Mouse (Mus musculus): ENCODE results near the gene Dach1. TPM values are rescaled to one million over a fixed set of nuclear protein-coding genes. Genes with fewer than 3 reads are reported as not detected.

Gene Dach1
- total RNA-seq, 2 experiments from 2014 or later: 4.2 to 7.2 TPM

DNA sequence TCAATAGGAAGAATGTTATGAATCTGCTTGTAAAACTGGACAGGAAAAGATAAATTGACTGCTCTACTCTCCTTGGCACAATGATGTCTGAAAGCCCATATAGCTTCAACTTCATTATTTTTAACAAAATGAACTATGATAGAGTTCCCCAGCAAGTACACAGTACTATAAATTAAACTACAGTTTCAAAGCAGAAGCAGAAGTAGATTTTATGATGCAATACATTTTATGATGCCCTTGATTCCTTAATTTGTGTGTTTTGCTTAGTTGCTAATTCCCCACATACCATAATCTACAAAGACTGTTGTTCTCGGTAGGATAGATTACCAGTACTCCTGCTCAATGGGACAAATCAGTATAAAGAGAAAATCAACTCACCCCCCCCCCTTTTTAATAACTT lies 52.9 kb downstream of the Dach1 start:
- no peak for DNase-seq (ENCODE audit: low spot score in 2 of 2)
- intact Hi-C loops (cut with DNase I): no loop called here

DNA sequence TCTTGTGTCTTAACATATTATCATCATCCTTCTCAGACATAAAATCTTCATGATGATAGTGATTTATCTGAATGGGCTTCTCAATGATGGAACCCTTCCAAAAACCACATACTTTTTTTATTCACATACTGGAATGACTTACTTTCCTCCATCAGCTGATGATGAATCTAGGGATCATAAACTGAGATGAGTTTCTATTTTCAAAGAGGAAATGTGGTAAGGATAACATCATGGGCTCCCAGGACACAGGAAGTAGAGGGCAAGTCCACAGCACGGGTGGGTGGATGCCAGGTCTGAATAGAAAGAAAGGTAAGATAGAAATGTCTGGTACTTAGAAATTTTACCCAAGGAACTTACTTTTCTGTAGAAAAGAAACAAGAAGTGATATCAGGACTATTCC lies 56.5 kb downstream of the Dach1 start:
- intact Hi-C loops (cut with DNase I): no loop called here
- DNase-seq (ENCODE audit: low spot score in 2 of 2): no peak

DNA sequence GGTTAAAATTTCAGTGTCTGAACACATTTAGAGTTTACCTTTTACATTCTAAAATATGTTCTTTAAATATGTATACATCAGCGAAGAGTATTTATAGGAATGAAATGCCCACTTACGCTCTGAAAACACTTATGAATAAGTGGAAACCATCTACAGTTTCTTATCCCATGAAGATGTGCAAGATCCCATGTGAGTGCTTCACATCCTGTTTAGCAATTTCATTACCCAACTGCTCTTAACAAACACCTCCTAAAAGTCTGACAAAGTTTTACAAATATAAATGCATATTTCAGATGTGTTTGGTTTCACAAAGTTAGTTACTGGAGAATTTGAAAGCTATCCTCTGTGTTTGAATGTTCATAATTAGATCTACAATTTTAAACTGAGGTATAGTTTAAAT lies 59.6 kb downstream of the Dach1 start:
- intact Hi-C loops (cut with DNase I): no loop called here
- no peak for DNase-seq (ENCODE audit: low spot score in 2 of 2)

DNA sequence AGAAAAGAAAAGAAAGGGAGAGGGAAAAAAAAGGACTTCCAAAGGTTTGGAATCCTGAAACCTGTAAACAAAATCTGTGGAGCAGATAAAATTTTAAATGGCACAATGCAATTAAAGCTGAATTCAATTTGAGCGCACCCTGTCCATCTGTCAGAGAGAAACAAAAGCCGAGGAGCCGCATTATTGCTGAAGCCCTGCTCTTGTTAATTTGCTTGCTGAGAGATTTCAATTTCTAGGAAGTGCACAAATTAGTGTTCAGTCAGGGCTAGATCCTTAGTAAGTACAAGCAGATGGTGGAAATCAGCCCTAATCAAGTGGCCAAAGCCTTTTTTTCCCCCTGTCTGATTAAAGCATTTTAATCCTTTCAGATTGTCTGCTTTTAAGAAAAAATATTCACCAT lies 60.8 kb downstream of the Dach1 start:
- intact Hi-C loops (cut with DNase I): no loop called here
- DNase-seq (ENCODE audit: low spot score in 2 of 2): no peak

DNA sequence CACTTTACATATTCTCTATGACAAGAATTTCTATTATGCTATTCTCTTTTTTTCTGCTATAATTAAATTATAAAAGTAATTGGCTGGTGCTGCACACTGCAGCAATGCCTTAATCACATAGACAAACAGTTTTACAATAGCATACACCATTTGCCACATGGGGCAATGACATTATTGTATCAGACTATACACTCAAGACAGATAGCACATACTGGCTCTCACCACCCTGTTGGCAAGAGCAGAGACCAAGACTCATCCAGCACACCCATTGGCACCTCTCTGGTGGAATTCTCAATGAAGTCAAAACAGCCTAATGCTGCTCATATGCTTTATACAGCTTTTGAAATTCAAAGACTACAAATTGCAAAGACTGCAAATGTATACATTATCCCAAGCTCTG lies 63.4 kb downstream of the Dach1 start:
- DNase-seq (ENCODE audit: low spot score in 2 of 2): no peak
- intact Hi-C loops (cut with DNase I): no loop called here

DNA sequence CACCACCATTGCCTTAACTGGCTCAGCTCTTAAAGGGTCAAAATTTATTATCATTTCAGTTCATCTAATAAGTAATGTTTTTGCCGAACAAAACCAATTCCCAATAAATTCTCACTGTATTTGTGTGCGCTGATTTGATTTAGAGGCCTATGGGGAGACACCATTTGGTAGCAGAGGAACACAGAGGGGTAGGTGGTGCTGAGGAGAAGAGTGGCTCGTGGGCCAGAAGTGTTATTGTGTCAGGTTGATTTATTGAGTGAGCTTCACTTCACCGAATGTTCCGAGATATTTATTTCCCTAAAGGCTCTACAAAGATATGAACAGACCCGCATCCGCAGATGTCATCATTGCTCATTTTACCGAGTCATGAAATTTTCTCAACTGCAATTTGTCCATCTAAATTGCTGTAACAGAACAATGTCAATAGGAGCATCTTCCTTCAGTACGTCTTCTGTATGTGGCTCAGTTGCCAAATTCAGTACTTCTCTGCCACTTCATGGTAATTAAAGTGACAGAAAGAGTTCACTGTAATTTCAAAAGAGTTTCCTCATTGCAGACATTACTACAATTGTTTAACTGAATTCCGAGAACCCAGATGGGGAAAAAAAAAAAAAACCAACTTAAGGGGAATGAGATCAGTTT lies 65.1 kb downstream of the Dach1 start:
- DNase-seq (ENCODE audit: low spot score in 2 of 2): no peak
- intact Hi-C loops (cut with DNase I): no loop called here

DNA sequence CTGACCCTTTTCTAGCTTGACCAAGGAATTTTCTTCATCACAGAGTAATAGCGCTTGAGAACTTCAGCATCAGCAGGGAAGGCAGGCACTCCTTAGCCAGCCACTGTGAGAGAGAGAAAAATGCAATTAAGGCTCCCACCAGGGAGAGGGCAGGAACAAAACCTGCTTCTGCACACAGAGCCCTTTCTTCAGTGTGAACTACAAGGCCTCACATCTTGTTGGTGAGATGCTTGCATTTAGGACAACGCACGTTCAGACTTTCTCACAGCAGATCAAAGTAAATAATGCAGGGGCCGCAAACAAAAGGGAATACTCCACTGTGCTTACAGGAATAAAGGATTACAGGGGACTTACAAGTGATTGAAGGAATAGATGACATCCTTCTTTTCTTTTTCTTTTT lies 74.3 kb downstream of the Dach1 start:
- DNase-seq (ENCODE audit: low spot score in 2 of 2): no peak
- intact Hi-C loops (cut with DNase I): no loop called here

DNA sequence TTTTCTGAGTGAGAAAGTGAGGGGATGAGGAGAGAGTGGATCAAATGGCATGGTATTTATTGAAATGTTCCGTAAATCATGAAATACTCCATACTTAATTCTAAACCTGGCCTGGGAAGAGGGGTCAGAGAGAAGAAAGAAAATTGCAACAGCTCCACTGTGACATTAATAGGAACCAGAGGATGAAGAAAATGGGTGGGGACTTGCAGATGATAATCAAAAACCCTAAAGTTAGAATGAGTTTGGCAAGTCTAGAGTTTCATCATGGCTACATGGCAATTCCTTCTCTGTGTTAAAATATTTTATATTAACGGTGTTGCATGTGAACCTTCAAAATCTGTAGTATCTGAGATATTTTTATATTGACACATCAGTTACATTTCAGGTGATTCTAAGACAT lies 80.3 kb downstream of the Dach1 start:
- DNase-seq (ENCODE audit: low spot score in 2 of 2): no peak
- intact Hi-C loops (cut with DNase I): no loop called here

DNA sequence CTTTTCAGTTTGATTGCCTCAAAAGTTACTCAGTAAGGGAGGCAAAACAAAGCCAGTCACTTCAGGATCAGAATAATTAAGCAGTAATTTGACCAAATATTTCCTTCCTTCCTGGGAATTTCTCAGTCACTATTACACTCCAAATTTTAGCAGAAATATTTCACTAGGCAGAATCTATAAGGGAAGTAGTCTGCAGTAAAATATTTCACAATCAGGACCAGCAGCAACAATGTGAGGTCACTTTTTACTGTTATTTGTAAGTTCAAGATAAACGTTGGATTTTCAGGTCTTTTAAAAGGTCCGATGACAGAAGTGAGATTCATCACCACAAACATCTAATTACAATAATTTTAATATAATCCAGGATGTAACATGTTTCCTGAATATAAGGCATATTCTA lies 82.2 kb downstream of the Dach1 start:
- intact Hi-C loops (cut with DNase I): no loop called here
- no peak for DNase-seq (ENCODE audit: low spot score in 2 of 2)

DNA sequence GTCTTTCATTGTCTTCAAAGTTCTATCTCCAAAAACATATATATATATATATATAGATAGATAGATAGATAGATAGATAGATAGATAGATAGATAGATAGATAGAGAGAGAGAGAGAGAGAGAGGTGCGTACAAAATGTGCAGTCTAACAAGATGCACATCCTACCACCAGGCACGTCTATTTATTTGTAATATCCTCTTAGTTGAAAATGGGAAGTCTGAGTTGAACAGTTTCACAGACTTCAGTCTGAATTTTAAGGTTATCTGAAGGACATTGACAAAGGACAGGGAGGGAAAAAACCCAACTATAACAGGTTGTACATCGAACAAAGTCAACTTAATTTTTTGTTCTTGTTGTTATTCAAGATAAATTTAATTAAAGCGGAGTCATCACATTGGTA lies 82.8 kb downstream of the Dach1 start:
- DNase-seq (ENCODE audit: low spot score in 2 of 2): no peak
- intact Hi-C loops (cut with DNase I): no loop called here

DNA sequence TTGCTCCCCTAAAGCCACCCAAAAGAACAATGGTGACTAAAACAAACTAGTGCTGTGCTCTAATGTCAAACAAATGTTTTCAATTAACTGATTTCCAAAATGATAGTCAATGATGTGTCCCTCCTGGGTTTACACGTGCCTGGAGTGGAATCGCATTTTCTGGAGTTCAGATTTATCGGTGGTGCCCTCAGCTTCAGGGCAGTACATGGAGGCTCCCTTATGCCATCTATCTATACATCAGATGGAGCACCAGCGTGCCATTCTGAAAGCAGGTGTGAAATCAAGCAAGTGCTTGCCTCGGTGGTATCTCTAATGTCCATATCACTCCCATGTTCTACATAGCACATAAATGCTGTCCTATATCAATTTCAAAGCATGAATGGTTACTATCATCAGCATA lies 84.4 kb downstream of the Dach1 start:
- intact Hi-C loops (cut with DNase I): no loop called here
- no peak for DNase-seq (ENCODE audit: low spot score in 2 of 2)

DNA sequence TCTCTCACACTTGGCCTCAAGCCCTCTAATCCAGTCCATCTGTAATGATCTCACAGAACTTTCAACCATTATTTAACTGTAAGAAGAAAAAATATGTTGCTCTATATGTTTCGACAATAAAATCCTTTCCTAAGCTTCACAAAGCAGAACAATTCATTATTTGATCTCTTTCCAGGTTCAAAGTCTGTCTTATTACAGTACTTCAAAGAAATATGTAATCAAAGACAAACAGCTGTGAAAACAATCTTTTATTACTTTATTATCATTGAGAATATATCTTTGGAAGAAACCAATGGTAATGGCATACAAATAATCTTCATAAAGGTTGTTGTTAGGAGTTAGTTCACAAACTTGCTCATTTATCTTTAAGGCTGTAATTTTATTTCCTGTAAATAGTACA lies 84.8 kb downstream of the Dach1 start:
- intact Hi-C loops (cut with DNase I): no loop called here
- DNase-seq (ENCODE audit: low spot score in 2 of 2): no peak

DNA sequence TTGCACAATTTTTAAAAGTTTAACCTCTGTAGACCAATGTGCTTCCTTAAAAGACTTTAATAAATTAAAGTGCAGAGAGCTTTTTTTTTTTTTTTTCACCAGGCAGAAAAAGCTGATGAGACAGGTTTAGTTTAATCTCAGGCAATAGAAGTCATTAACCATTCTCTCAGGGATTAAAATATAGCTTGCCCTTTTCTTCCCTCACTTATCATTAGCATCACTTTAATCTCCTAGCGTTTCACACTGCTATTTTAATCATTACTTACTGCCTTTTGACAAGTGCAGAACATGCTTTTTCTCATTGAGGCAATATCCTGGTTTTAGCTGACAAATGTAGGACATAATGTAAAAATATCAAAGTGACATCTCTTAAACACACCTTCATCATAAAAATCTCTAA lies 86.1 kb downstream of the Dach1 start:
- DNase-seq (ENCODE audit: low spot score in 2 of 2): no peak
- intact Hi-C loops (cut with DNase I): no loop called here

DNA sequence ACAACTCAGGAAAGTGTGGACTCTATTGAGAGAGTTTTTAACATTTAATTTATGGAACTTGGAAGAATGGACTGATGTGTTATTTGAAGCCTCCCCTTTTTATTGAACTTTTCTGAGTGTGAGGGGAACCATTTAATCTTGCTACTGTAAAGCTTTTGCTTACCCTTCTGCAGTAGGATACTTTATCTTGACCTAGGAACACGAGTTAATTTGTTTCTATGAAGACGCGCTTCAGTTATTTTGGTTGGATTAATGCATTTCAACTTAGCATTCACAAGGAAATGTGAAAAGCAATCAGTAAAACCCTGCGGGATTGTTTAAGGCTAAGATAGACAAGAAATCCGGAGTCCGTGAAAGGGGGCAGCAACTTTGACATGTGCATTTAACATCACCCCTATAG lies 89.6 kb downstream of the Dach1 start:
- no peak for DNase-seq (ENCODE audit: low spot score in 2 of 2)
- intact Hi-C loops (cut with DNase I): no loop called here

DNA sequence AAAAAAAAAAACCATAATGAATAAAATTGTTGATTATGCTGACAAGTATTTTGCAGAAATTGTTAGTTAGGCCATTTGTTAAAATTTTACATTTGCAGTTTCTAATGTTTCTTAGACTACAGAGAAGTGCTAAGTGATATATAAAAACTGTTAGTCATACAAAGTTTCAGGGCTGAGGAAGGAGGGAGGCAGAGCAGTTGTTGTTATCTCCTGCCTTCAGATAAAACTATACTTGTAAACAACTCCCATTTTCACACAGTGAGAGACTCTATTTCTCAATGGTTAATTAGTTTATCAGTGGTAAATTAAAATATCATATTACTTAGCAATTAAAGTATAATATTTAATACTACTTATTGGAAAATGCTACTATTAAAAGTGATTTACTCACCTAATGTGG lies 91.6 kb downstream of the Dach1 start:
- no peak for DNase-seq (ENCODE audit: low spot score in 2 of 2)
- intact Hi-C loops (cut with DNase I): no loop called here

DNA sequence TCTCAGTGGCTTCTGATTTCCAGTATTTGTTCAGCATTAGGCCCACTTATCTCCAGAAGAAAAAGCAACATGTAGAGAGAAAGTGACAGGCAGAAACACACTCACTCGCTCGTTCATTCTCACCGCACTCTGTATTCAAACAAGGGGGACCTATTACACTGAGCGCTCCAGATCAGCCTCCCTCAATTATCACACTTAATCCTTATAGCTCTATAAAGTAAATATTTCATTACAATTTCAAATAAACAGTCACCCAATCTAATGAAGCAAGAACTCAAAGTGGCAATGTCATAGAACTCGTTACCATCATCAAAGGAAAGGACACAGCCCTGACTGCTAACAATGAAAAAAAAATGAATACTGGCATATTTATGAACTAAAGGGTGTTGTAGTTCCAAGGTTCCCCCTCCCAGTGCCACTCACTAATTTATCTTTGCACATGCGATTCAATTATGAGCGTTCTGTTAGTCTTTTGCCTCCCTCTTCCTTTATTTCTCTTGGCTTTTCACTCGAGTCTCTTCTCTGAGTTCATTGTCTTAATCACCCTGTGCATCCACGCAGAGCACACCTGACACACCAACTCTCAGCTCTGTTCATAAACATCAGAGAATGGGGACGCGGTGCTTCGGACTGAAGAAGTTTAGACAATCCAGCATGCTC lies 96.0 kb downstream of the Dach1 start:
- no peak for DNase-seq (ENCODE audit: low spot score in 2 of 2)
- intact Hi-C loops (cut with DNase I): no loop called here

DNA sequence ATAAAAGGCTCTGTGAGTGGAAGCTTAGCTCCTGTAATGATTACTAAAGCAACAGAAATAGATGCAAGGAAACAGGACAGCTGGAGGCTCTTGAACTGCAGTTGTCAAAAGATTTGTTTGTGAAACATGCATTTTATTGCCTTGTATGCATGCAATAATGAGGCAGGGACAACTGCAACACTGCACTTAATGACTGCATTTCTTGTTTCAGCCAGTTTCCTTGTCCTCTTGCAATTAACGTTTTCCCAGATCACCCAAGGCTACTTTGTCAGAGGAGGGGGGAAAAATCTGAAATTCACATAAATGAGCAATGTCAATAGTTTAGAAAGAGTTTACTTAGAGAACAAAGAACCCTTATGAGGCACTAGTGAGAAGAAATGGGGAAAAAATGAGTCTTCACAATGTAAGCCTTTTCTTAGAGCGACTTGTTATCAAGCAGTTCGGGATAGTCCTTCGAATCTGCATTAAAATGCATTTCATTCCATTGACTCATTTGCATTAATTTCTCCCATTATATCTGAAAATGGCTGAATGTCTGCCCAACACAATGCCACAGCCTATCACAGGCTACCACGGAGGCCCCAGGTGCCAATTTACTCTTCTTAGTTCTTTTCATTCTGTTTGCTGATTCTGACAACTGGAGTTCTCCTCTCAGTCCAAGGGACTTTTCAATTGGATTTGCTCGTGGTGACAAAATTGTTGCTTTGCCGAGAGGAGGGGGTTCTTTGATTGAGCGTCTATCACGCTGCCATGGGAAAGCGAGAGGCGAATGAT lies 96.7 kb downstream of the Dach1 start:
- DNase-seq (ENCODE audit: low spot score in 2 of 2): no peak
- intact Hi-C loops (cut with DNase I): no loop called here

DNA sequence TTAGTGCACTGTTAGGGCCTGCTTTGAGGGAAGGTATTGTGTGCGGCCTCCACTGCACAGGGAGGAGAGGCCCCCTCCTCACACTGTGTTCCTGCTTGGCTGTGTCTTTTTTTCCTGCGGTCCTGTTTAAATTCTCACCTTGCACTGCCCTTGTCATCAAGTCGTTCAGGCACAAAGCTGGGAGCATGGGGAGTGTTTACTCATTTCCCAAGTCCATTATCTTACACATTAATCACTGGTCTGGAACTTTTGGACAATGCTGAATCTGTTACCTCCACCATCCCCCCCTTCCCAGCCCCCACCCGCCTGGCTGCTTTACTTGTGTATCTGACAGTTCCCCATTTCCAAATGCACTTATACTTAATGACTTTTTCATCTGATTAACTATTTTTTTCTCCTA lies 97.7 kb downstream of the Dach1 start:
- no peak for DNase-seq (ENCODE audit: low spot score in 2 of 2)
- intact Hi-C loops (cut with DNase I): no loop called here

DNA sequence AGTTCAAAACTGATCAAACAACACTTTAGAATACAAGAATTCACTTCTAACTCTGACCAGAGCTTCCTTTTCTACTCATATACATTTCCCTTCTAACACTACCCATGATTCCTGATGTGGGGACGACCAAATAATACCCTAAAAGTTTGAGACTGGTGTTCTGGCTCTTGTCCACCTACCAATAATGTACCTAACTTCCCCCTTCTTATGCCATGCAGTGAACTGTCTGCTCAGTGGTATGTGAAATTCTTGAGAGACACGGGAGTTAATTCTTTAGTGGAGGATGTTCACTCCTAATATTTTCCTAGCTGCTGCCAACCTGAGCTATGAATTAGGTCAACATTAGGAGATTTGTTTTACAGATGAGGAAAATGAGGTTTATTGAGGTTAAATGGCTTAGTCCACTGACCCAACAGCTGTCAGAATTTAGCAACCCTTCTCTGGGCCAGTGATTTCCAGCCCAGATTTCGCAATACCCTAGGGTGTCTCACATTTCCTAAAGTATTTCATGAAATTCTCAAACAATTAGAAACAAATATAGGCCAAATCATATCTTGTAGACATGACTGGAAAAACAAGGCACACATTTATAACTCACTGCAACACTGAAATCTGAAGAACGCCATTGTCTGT lies 102.2 kb downstream of the Dach1 start:
- DNase-seq (ENCODE audit: low spot score in 2 of 2): no peak
- intact Hi-C loops (cut with DNase I): no loop called here

DNA sequence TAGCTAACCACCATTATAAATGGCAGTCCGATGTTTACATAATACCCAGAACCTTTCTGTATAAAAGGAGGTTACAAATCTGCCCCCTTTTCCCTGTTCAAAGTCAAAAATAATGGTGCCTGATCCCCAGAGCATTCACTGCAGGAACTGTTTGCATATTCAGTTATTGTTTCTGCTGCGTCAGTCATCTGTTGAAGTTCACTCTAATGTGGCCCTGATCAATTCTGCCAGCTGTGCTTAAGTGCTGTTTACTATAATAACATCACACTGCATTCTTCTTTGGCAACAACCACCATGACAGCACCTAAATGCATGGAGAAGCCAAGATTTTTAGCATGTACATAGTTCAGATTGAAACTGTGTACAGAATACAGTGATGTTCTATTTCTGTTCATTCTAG lies 105.4 kb downstream of the Dach1 start:
- intact Hi-C loops (cut with DNase I): no loop called here
- DNase-seq (ENCODE audit: low spot score in 2 of 2): no peak

DNA sequence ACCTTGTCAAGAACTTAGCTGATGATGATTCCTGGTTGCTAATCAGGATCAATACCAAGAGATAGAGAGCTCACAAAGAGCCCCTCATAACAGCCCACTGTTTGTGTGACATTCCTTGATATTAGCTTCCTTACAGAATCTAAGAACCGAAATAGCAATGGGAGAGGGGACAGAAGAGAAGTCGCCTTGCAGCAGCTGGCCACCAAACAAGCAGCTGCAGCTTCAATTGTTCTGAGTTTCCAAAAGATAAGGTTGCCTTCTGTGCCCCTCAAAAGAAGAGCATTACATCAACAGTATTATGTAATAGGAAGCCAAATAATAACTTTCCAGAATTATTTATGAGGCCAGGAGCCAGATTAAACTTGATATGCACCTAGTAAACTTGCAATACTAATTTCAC lies 120.2 kb downstream of the Dach1 start:
- intact Hi-C loops (cut with DNase I): no loop called here

More for the DNA sequence above, 120.2 kb downstream of the Dach1 start:
- DNase-seq (ENCODE audit: low spot score in 2 of 2): no peak
